Mouse (Mus musculus) midbrain, postnatal 0 days (tissue): ENCODE measurements around the gene E2f6. TPM values are rescaled to one million over a fixed set of nuclear protein-coding genes. Genes with fewer than 3 reads are reported as not detected.

Experiments
- ATAC-seq: fragments of 200-750 bp; cut with Nextera tagmentation; 2 replicates; pipeline ENCODE4 v1.8.0; 2017; ENCODE audit warnings: moderate number of reproducible peaks, mild to moderate bottlenecking, moderate TSS enrichment, moderate library complexity; ENCODE audit not compliant: low FRiP score
- DNase-seq: peaks from one replicate; pipeline ENCODE4 v3.0.0-alpha.2; 2015; ENCODE audit warnings: low spot score
- H3K27ac ChIP-seq: fragments of 300-500 bp; sonication (generic); 2 replicates; pipeline ENCODE4 v1.5.1; 2014; ENCODE audit warnings: low read depth, mild to moderate bottlenecking, low read length, mixed read lengths
- H3K27me3 ChIP-seq: fragments of 300-500 bp; sonication (generic); 2 replicates; pipeline ENCODE4 v1.6.1; 2014; ENCODE audit warnings: low read length, control low read depth, mixed read lengths; ENCODE audit not compliant: insufficient read depth
- H3K36me3 ChIP-seq: fragments of 300-500 bp; sonication (generic); 2 replicates; pipeline ENCODE4 v1.6.1; 2014; ENCODE audit warnings: low read length, control low read depth, mixed read lengths; ENCODE audit not compliant: insufficient read depth
- H3K4me1 ChIP-seq: fragments of 300-500 bp; sonication (generic); 2 replicates; pipeline ENCODE4 v1.6.1; 2014; ENCODE audit warnings: mild to moderate bottlenecking, control low read depth, antibody characterized with exemption, low read length, mixed read lengths; ENCODE audit not compliant: insufficient read depth
- H3K4me2 ChIP-seq: fragments of 300-500 bp; sonication (generic); 2 replicates; pipeline ENCODE4 v1.6.1; 2014; ENCODE audit warnings: low read depth, mild to moderate bottlenecking, low read length, mixed read lengths; ENCODE audit not compliant: poor library complexity, severe bottlenecking
- H3K4me3 ChIP-seq: fragments of 300-500 bp; sonication (generic); 2 replicates; pipeline ENCODE4 v1.5.1; 2014; ENCODE audit warnings: low read depth, mild to moderate bottlenecking, low read length, moderate library complexity
- H3K9ac ChIP-seq: fragments of 300-500 bp; sonication (generic); replicated peaks from 2 replicates; pipeline ENCODE4 v1.6.1; 2014; ENCODE audit warnings: mild to moderate bottlenecking, low read length, moderate library complexity, mixed read lengths; ENCODE audit not compliant: poor library complexity, severe bottlenecking
- H3K9me3 ChIP-seq: fragments of 300-500 bp; sonication (generic); 2 replicates; pipeline ENCODE4 v1.6.1; 2016; ENCODE audit warnings: low read length, control low read depth
- CTCF ChIP-seq: IDR thresholded peaks from 2 replicates; pipeline ENCODE4 v1.5.1; 2016; ENCODE audit warnings: antibody characterized with exemption, mild to moderate bottlenecking
- WGBS: fragments of 180-500 bp; shearing (Covaris S2); extraction: QIAGEN DNeasy Blood & Tissue Kit; methylation state at CpG from one replicate; pipeline ENCODE4 v1.1.7; 2014; 5-methylcytosine and 5-hydroxymethylcytosine counted together
- microRNA-seq: library from miRNA; unstranded; fragments of <30 nt; microRNA quantifications from one replicate; pipeline ENCODE4, GENCODE M21; 2016; ENCODE audit warnings: borderline number of aligned reads
- polyA plus RNA-seq: library from polyadenylated mRNA; unstranded; fragments of >200 nt; fragmentation: Nextera tagmentation; extraction: Ambion mirVana; gene quantifications from 2 replicates; pipeline ENCODE4 v1.2.1, GENCODE M21; 2015
- total RNA-seq: library from RNA; depleted of rRNA; stranded (reverse); fragments of >200 nt; gene quantifications from 2 replicates; pipeline ENCODE4 v1.2.3, GENCODE M21; 2014; rRNA removed

E2f6 gene
- total and polyA plus RNA-seq, 2 experiments from 2014 or later = 15.8 to 19.3 TPM

- WGBS = 88% methylated on average over 4 of the region's 4 CpGs
- no peak overlapping the region for H3K27ac ChIP-seq
- H3K9me3 ChIP-seq = no peaks in the 10 kb centered on the region
- no peak overlapping the region for H3K4me3 ChIP-seq
- no peak for TF ChIP-seq CTCF
- no peak overlapping the region for H3K4me2 ChIP-seq
- ATAC-seq (no peak), DNase-seq (no peak)
- no peak overlapping the region for H3K9ac ChIP-seq
- H3K4me1 ChIP-seq = no peaks in the 10 kb centered on the region
- no peaks in the 10 kb centered on the region for H3K27me3 ChIP-seq
- H3K36me3 ChIP-seq = no peaks in the 10 kb centered on the region
Observed at GRCm38 (mm10) chr12:16880077-16880476, 69.3 kb downstream of the E2f6 start.

- ATAC-seq = no peak
- H3K27me3 ChIP-seq = no peaks in the 10 kb centered on the region
Observed at GRCm38 (mm10) chr12:16882442-16882841, 71.7 kb downstream of the E2f6 start.

GRCm38 (mm10) chr12:16883111-16883510, 72.3 kb downstream of the E2f6 start:
- Histone ChIP-seq H3K27ac (no peak overlapping the region), H3K4me2 (no peak overlapping the region), H3K4me3 (no peak overlapping the region), H3K9ac (no peak overlapping the region), H3K9me3 (no peaks in the 10 kb centered on the region), H3K4me1 (no peaks in the 10 kb centered on the region), H3K36me3 (no peaks in the 10 kb centered on the region), H3K27me3 (no peaks in the 10 kb centered on the region)
- no peak for DNase-seq
- no peak for TF ChIP-seq CTCF
- 59% methylated on average over 7 of the region's 7 CpGs for WGBS
- no peak for ATAC-seq

More at GRCm38 (mm10) chr12:16882442-16882841, 71.7 kb downstream of the E2f6 start:
- WGBS = 90% methylated on average over 3 of the region's 3 CpGs
- H3K9ac ChIP-seq = no peak overlapping the region
- H3K4me2 ChIP-seq = no peak overlapping the region
- no peak overlapping the region for H3K4me3 ChIP-seq
- H3K27ac ChIP-seq = no peak overlapping the region
- DNase-seq = no peak
- no peaks in the 10 kb centered on the region for H3K36me3 ChIP-seq
- TF ChIP-seq CTCF = no peak
- no peaks in the 10 kb centered on the region for H3K4me1 ChIP-seq
- no peaks in the 10 kb centered on the region for H3K9me3 ChIP-seq

GRCm38 (mm10) chr12:16884534-16884933, 73.8 kb downstream of the E2f6 start:
- ATAC-seq = no peak
- H3K4me3 ChIP-seq = no peak overlapping the region
- WGBS = 82% methylated on average over 4 of the region's 4 CpGs
- H3K27ac ChIP-seq = no peak overlapping the region
- H3K27me3 ChIP-seq = no peaks in the 10 kb centered on the region
- no peak overlapping the region for H3K9ac ChIP-seq
- no peaks in the 10 kb centered on the region for H3K36me3 ChIP-seq
- no peak overlapping the region for H3K4me2 ChIP-seq
- no peaks in the 10 kb centered on the region for H3K4me1 ChIP-seq
- no peak for TF ChIP-seq CTCF
- no peak for DNase-seq
- H3K9me3 ChIP-seq = no peaks in the 10 kb centered on the region

- no peaks in the 10 kb centered on the region for H3K9me3 ChIP-seq
- WGBS = 90% methylated on average over 6 of the region's 6 CpGs
Observed at GRCm38 (mm10) chr12:16886354-16886753, 75.6 kb downstream of the E2f6 start.

More at GRCm38 (mm10) chr12:16886354-16886753, 75.6 kb downstream of the E2f6 start:
- H3K4me2 ChIP-seq = no peak overlapping the region
- ATAC-seq = no peak
- no peak overlapping the region for H3K9ac ChIP-seq
- no peak overlapping the region for H3K4me3 ChIP-seq
- no peak for TF ChIP-seq CTCF
- H3K36me3 ChIP-seq = no peaks in the 10 kb centered on the region
- no peak overlapping the region for H3K27ac ChIP-seq
- H3K27me3 ChIP-seq = no peaks in the 10 kb centered on the region
- H3K4me1 ChIP-seq = no peaks in the 10 kb centered on the region
- DNase-seq = no peak

Small RNA genes lying within 50 kb of the gene (microRNA-seq; reads per million reads assigned to microRNA genes)
- not detected for gene Gm44305

Other genes starting within 250 kb of the E2f6 start
- 20.5 and 21.6 TPM in 2 replicates for gene Lpin1, start 200.0 kb upstream of the E2f6 start, total RNA-seq
- gene Lpin1, start 200.0 kb upstream of the E2f6 start, polyA plus RNA-seq = 11.6 and 12.1 TPM in 2 replicates
- 12.4 and 17.7 TPM in 2 replicates for gene Ntsr2, start 157.6 kb upstream of the E2f6 start, total RNA-seq
- 11.1 and 15.1 TPM in 2 replicates for gene Ntsr2, start 157.6 kb upstream of the E2f6 start, polyA plus RNA-seq
- 1.3 and 3.7 TPM in 2 replicates for gene Greb1, start 10.1 kb upstream of the E2f6 start, total RNA-seq
- gene Greb1, start 10.1 kb upstream of the E2f6 start, polyA plus RNA-seq = 0.39 and 0.43 TPM in 2 replicates
- 27.3 and 40.5 TPM in 2 replicates for gene Rock2, start 83.9 kb downstream of the E2f6 start, total RNA-seq
- 9.0 and 12.7 TPM in 2 replicates for gene Rock2, start 83.9 kb downstream of the E2f6 start, polyA plus RNA-seq
- 0.93 and 1.3 TPM in 2 replicates for gene Pqlc3, start 189.4 kb downstream of the E2f6 start, total RNA-seq
- 1.6 and 2.0 TPM in 2 replicates for gene Pqlc3, start 189.4 kb downstream of the E2f6 start, polyA plus RNA-seq
- 7.3 and 10.1 TPM in 2 replicates for gene 2410004P03Rik, start 200.8 kb downstream of the E2f6 start, total RNA-seq
- 7.1 and 10.6 TPM in 2 replicates for gene 2410004P03Rik, start 200.8 kb downstream of the E2f6 start, polyA plus RNA-seq